Mouse (Mus musculus) midbrain, embryonic 10.5 days (tissue): ENCODE results near the gene Ctf2. TPM values are rescaled to one million over a fixed set of nuclear protein-coding genes. Genes with fewer than 3 reads are reported as not detected.

Experiments
- DNase-seq: peaks from one replicate; pipeline ENCODE4 v3.0.0-alpha.2; 2017; ENCODE audit warnings: low spot score
- H3K27ac ChIP-seq: fragments of 300-500 bp; sonication (generic); replicated peaks from 2 replicates; pipeline ENCODE4 v1.5.1; 2016; ENCODE audit warnings: mild to moderate bottlenecking
- H3K27me3 ChIP-seq: fragments of 300-500 bp; sonication (generic); 2 replicates; pipeline ENCODE4 v1.6.1; 2016; ENCODE audit warnings: low read depth, mild to moderate bottlenecking; ENCODE audit not compliant: poor library complexity, severe bottlenecking
- H3K36me3 ChIP-seq: fragments of 300-500 bp; sonication (generic); 2 replicates; pipeline ENCODE4 v1.6.1; 2016; ENCODE audit warnings: mild to moderate bottlenecking, moderate library complexity
- H3K4me1 ChIP-seq: fragments of 300-500 bp; sonication (generic); 2 replicates; pipeline ENCODE4 v1.6.1; 2016
- H3K4me3 ChIP-seq: fragments of 300-500 bp; sonication (generic); 2 replicates; pipeline ENCODE4 v1.5.1; 2016; ENCODE audit warnings: mild to moderate bottlenecking, moderate library complexity
- H3K9me3 ChIP-seq: fragments of 300-500 bp; sonication (generic); replicated peaks from 2 replicates; pipeline ENCODE4 v1.6.1; 2016; ENCODE audit warnings: mild to moderate bottlenecking
- WGBS: fragments of 180-500 bp; shearing (Covaris S2); methylation state at CpG from one replicate; pipeline ENCODE4 v1.1.7; 2016; 5-methylcytosine and 5-hydroxymethylcytosine counted together
- polyA plus RNA-seq: library from polyadenylated mRNA; unstranded; fragments of >200 nt; fragmentation: Nextera tagmentation; extraction: Ambion mirVana; gene quantifications from 2 replicates; pipeline ENCODE4 v1.2.1, GENCODE M21; 2016

Gene Ctf2
- polyA plus RNA-seq, 1 experiment from 2014 or later = 0.36 TPM

DNA sequence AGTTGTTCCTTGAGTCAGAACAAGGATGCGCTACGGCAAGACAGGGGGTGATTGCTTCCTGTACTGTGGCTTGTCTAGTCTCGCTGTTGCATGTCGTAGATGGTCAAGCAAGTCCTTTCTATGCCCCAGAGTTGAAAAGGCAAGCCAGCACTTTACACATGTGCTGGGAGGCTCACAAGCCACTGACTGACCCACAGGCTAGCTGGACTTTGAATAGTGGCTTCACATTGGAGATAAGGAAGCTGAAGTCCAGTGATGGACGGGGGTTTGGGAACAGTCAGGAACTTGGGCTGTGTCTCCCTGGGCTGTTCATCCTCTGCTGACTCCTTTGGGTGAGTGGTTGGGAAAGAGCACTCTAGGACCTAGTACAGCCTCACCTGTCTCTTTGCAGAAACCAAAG is 19.7 kb upstream of the Ctf2 start:
- Histone ChIP-seq H3K27me3 (no peaks in the 10 kb centered on the region), H3K4me3 (no peak overlapping the region), H3K27ac (no peak overlapping the region), H3K4me1 (peaks cover 29% of the 10 kb centered on the region), H3K9me3 (no peaks in the 10 kb centered on the region), H3K36me3 (peaks cover 90% of the 10 kb centered on the region)
- 96% methylated on average over 5 of the region's 5 CpGs for WGBS
- DNase-seq = no peak

DNA sequence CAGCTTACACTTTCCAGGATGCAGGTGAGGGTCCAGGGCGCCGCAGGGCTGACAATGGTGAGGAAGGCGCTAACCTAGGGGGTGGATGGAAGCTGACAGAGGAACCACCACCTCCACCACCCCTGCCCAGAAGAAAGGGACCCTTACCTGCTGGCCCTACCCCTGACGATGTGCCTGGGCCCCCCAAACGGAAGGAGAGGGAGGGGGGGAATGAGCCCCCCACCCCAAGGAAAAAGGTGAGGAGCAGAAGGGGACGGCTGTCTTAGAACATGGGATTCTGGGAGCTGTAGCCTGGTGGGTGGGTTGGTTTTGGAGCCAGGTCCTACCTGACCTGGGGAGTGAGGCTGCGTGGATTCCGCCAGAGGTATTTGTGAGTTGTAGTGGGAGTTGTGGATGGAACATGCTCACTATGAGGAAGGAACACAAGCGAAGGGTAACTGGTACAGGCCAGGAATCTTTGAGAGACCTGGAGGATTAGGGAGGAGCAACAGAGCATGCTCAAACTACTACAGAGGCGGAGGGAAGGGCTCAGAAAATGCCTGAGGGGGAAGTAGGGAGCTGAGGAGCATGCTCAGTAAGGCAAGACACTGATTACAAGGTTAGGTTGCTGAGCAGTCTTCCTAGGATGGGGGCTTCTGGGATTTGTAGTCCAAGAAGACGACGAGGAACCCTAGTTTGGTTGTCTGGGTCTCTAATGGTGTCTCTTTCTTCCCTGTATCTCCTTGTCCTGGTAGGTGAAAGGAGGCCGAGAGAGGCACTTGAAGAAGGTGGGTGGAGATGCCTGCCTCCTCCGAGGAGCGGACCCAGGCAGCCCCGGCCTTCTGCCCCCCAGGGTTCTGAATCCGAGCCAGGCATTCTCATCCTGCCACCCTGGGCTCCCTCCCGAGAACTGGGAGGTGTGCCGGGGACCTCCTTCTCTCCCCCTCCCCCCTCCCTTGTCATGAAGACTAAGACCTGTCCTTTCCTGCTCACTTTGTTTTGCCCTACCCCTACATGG is 18.5 kb upstream of the Ctf2 start:
- Histone ChIP-seq H3K4me1 (peaks cover 25% of the 10 kb centered on the region), H3K4me3 (peak overlapping the region; percentile 11; the same call in 1 of the 2 replicates), H3K9me3 (no peaks in the 10 kb centered on the region), H3K27ac (no peak overlapping the region), H3K36me3 (peaks cover 78% of the 10 kb centered on the region), H3K27me3 (no peaks in the 10 kb centered on the region)
- WGBS = 89% methylated on average over 19 of the region's 19 CpGs
- DNase-seq = no peak

DNA sequence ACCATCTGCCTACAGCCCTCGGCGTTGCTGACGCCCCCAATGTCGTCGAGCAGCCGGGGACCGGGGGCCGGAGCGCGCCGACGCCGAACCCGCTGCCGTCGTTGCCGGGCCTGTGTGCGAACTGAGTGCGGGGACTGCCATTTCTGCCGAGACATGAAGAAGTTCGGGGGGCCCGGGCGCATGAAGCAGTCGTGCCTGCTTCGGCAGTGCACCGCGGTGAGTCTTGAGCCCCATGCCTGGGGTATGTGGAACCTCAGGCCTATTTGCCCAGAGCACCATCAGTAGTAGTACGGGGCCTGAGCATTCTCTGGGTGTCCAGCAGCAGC is 16.2 kb upstream of the Ctf2 start:
- no peak for DNase-seq
- Histone ChIP-seq H3K4me1 (peaks cover 34% of the 10 kb centered on the region), H3K9me3 (no peaks in the 10 kb centered on the region), H3K4me3 (peak overlapping the region; percentile 95), H3K27ac (peak overlapping the region; percentile 98), H3K27me3 (no peaks in the 10 kb centered on the region), H3K36me3 (peaks cover 56% of the 10 kb centered on the region)
- WGBS = 95% methylated on average over 28 of the region's 28 CpGs

DNA sequence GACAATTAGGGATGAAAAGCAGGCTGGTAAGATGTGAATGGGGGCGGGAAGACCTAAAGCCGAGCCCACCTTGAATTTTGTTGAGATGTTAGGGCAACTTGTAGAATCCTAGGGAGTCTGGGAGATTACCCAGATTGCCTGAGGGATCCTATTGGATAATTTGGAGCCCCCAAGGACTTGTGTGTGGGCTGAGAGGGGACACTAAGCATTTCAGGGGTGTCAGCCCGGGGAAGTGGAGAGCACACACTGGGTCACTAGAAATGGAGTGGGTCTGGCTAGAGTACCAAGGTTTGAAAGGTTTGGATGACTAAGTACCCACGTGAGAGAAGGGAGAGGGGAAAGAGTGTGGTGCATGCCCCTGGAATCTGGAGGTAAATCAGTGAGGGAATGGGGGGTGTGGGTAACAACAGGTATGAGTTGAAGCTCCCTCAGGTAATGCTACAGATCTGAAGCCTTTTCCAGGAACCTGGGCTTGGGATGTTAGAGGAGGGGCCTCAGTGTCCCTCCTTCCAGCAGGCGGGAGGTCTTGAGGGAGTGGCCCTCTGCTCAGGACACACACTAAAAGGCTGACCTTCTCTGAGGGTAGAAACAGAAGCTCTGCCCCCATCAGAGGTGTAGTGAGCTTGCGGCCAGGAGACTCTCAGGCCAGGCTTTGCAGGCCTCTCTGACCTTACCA is 15.7 kb upstream of the Ctf2 start:
- WGBS = 39% methylated on average over 6 of the region's 6 CpGs
- Histone ChIP-seq H3K27me3 (no peaks in the 10 kb centered on the region), H3K4me3 (peak overlapping the region; percentile 95), H3K27ac (peak overlapping the region; percentile 98), H3K36me3 (peaks cover 51% of the 10 kb centered on the region), H3K9me3 (no peaks in the 10 kb centered on the region), H3K4me1 (peaks cover 34% of the 10 kb centered on the region)
- no peak for DNase-seq

DNA sequence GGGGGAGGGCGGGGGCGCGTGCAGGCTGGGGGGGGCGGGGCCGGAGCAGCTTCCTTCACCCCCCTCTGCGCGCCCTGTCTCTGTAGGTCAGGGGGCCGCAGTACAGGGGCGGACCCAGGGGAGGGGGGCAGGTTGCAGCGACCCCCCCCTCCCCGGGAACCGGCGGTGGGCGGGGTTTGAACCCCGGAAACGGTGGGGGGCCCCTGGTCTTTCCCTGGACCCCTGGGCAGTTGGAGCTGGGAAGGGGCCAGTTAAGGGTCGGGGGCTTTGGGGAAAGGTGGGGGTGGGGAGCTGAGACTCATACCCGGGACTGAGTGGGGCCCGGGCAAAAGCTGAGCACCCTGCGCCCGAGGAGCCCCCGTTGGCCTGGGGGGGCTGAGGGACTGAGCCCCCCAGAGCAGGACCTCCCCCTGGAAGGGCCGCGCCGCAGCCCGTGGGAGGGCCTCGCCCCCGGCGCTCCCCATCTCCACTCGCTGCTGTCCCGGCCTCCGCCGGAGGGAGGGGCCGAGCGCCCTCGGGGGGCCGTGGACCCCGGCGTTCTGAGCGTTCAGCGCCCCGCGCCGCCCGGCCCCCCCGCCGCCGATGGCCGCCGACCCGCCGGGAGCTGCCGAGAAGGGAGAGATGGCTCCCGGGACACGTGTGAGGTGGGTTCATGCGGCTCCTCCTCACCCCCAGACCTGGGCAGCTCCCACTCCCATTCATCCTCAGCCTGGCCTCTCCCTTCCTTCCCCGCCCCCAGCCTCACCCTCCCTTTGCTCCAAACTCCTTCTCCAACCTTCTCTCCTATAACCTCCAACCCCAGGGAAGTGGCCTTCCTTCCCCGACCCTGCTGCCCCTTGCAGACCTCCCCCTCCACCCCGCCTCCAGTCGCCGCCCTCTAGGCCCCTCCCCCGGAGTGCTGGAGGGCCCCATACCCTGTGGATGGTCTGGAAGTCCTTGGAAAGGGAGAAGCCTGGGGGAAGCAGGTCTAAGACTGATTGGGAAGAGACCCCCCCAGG is 14.8 kb upstream of the Ctf2 start:
- peak overlapping the region; percentile 95 for H3K4me3 ChIP-seq
- 0% methylated on average over 41 of the region's 62 CpGs for WGBS
- peaks cover 34% of the 10 kb centered on the region for H3K4me1 ChIP-seq
- H3K9me3 ChIP-seq = no peaks in the 10 kb centered on the region
- H3K27me3 ChIP-seq = no peaks in the 10 kb centered on the region
- DNase-seq = peak; percentile 73
- peak overlapping the region; percentile 98 for H3K27ac ChIP-seq
- H3K36me3 ChIP-seq = peaks cover 42% of the 10 kb centered on the region

DNA sequence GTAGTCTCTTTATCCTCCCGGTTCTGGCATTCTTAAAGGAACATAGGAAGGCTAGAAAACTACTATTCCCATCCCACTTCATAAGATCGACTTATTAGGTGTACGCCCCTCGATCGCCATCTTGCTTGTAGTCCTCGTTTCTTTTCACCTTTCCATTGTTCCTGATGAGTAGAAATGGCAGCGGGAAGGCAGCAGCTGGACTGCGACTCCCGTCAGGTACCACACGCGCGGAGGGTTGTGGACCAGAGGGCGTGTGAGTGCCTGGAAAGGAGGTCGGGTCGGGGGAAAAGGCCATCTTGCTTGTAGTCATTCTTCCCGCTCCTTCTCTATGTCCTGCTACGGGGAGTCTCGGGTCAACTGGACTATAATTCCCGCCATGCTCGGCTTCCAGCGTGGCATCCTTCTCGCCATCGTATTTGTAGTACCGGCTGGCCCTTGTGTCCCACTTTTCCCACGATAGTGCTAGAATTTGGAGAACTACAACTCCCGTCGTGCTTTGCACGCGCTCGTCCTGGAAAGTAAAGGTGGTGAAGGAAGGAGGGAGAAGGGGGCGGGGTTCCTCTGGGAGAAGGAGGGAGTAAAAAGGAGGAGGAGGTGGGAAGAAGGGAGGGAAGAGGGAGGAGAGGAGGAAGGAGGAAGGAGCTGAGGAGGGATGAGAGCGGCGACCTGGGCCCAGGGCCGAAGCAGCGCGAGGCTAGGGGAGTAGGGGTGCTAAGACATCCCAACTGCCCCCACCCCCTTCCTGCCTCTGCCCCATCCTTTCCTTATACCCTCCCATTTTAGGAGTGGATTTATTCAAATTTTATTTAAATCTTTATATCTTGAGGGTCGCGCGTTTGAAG is 13.9 kb upstream of the Ctf2 start:
- peak overlapping the region; percentile 95 for H3K4me3 ChIP-seq
- DNase-seq = peak; percentile 95
- WGBS = under 1% methylated on average over 39 of the region's 39 CpGs
- no peaks in the 10 kb centered on the region for H3K9me3 ChIP-seq
- peak overlapping the region; percentile 98 for H3K27ac ChIP-seq
- peaks cover 32% of the 10 kb centered on the region for H3K36me3 ChIP-seq
- peaks cover 34% of the 10 kb centered on the region for H3K4me1 ChIP-seq
- no peaks in the 10 kb centered on the region for H3K27me3 ChIP-seq

DNA sequence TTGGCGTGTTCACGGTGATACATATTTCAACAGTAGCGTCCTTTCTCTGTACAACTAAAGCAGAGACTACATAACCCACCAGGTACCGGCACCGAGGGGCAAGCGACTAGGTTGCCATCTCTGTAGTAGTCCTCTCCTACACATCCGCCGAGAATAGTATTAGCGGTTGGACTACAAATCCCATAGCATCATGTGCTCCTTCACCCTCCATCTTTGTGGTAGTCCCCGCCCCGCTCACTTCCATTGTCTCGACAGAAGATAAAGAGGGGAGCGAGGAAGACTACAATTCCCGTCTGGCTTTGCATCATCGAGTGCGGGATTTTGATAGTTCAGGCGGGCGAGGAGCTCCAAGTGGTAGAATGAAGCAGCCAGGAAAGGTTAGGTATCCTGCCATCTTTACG is 13.3 kb upstream of the Ctf2 start:
- peak overlapping the region; percentile 95 for H3K4me3 ChIP-seq
- peak; percentile 95 for DNase-seq

DNA sequence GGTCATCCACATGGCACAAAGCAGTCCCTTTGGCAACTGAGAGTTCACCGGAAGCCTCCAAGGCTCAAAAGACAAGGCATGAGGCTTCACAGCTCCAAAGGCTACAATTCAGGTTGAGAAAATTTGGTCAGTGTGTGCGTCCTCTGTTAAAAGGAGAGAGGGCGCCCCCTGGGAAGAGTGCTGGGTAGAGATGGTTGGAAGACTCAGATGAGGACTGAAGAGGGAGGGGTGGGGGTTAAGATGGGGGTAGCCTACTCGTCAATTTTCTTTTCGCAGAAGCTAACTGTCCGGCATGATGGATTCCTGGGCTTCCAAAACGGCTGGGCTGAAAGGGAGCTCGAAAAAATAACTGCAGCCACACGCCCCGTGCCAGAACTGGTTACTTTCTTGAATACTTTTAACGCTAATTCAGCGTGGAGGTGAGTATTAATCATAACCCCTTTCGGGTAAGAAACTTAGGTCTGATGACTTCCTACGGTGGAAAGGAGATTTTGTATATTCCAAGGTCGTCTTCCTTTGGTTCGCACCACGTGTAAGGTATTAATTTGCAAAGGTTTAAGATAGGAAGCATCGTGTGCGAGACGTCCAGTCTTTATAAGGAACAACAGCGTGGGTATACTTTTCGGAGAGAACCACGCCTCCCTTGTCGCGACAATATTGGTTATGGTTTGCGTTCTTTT is 12.5 kb upstream of the Ctf2 start, which contains the start of gene Fbxl19:
TSS of gene Fbxl19 (plus strand) at position 178 of the 680 bp plus-strand sequence.
- Histone ChIP-seq H3K9me3 (no peaks in the 10 kb centered on the region), H3K27me3 (no peaks in the 10 kb centered on the region), H3K27ac (peak within 1 kb of the TSS; percentile 98), H3K4me1 (peaks cover 30% of the 10 kb centered on the region), H3K4me3 (peak within 1 kb of the TSS; percentile 95), H3K36me3 (peaks cover 19% of the 10 kb centered on the region)
- peak; percentile 75 for DNase-seq
- WGBS = 2% methylated on average over 26 of the region's 26 CpGs

More for the DNA sequence above, 13.3 kb upstream of the Ctf2 start:
- H3K36me3 ChIP-seq = peaks cover 26% of the 10 kb centered on the region
- no peaks in the 10 kb centered on the region for H3K9me3 ChIP-seq
- H3K27me3 ChIP-seq = no peaks in the 10 kb centered on the region
- peaks cover 34% of the 10 kb centered on the region for H3K4me1 ChIP-seq
- under 1% methylated on average over 19 of the region's 19 CpGs for WGBS
- peak overlapping the region; percentile 98 for H3K27ac ChIP-seq

DNA sequence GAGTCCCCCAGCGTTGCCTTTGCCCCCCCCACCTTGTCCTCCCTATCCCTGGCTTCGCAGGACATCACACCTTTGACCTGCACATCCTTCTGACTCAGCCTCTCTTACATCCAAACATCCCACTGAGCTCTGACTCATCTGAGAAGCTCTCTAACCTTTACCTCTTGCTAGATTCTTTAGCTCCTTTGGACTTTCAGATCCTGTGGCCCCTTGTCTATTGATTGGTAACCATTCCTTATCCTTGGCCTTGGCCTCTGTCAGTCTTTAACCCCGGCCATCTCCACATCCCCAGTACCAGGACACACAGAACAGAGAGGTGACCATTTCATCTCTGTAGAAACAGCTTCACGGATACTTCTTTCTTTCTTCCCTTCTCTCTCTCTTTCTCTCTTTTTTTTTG is 1.8 kb downstream of the Ctf2 start:
- no peaks in the 10 kb centered on the region for H3K9me3 ChIP-seq
- WGBS = 77% methylated on average over 4 of the region's 4 CpGs
- no peak overlapping the region for H3K4me3 ChIP-seq
- no peak for DNase-seq
- no peaks in the 10 kb centered on the region for H3K27me3 ChIP-seq
- peaks cover 11% of the 10 kb centered on the region for H3K4me1 ChIP-seq
- no peak overlapping the region for H3K27ac ChIP-seq
- H3K36me3 ChIP-seq = no peaks in the 10 kb centered on the region

DNA sequence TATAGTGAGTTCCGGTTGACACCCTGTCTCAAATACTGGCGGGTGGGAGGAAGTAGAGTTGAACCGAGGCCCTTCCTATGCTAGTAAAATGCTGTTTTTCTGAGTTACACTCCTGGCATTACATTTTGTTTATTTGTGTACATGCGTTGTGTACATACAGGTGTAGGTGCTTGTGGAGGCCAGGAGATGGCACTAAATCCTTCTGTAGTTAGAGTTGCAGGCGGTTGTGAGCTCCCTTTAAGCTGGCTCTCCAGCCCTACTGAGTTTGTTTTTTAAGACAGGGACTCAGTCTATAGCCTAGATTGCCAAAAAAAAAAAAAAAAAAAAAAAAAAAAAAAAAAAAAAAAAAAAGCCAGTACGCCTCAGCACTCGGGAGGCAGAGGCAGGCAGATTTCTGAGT is 4.1 kb downstream of the Ctf2 start:
- Histone ChIP-seq H3K4me1 (peaks cover 11% of the 10 kb centered on the region), H3K27me3 (no peaks in the 10 kb centered on the region), H3K9me3 (no peaks in the 10 kb centered on the region), H3K4me3 (no peak overlapping the region), H3K36me3 (no peaks in the 10 kb centered on the region), H3K27ac (no peak overlapping the region)
- no peak for DNase-seq
- WGBS = 87% methylated on average over 7 of the region's 7 CpGs

DNA sequence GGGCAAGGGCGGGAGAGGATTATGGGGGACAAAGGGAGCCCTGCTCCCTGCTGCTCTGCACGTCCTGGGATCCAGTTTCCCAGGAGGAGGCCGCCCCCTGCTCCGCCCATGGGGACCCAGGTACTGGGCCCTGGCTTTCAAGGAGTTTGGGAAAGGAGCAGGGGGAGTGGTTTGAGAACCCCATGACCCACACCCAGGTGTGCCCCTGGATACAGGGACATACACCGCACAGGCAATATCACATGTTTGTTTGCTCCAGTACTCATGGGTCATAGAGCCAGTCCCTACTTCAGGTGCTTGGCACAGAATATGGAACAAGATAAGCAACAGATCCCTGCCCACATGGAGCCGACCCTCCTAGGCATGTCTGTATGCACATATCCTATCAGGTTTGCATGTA is 6.0 kb downstream of the Ctf2 start:
- Histone ChIP-seq H3K9me3 (no peaks in the 10 kb centered on the region), H3K4me1 (peaks cover 11% of the 10 kb centered on the region), H3K36me3 (no peaks in the 10 kb centered on the region), H3K27ac (no peak overlapping the region), H3K27me3 (no peaks in the 10 kb centered on the region), H3K4me3 (no peak overlapping the region)
- WGBS = 46% methylated on average over 6 of the region's 6 CpGs
- no peak for DNase-seq
